Mouse (Mus musculus): Measurements from ENCODE around the gene Ube2e1. TPM values are rescaled to one million over a fixed set of nuclear protein-coding genes. Genes with fewer than 3 reads are reported as not detected.
A peak's percentile ranks its signal among the peaks of the same experiment; 100 is the strongest.

Ube2e1 gene
- polyA plus RNA-seq, 1 experiment from 2014 or later = 19.3 TPM

DNA sequence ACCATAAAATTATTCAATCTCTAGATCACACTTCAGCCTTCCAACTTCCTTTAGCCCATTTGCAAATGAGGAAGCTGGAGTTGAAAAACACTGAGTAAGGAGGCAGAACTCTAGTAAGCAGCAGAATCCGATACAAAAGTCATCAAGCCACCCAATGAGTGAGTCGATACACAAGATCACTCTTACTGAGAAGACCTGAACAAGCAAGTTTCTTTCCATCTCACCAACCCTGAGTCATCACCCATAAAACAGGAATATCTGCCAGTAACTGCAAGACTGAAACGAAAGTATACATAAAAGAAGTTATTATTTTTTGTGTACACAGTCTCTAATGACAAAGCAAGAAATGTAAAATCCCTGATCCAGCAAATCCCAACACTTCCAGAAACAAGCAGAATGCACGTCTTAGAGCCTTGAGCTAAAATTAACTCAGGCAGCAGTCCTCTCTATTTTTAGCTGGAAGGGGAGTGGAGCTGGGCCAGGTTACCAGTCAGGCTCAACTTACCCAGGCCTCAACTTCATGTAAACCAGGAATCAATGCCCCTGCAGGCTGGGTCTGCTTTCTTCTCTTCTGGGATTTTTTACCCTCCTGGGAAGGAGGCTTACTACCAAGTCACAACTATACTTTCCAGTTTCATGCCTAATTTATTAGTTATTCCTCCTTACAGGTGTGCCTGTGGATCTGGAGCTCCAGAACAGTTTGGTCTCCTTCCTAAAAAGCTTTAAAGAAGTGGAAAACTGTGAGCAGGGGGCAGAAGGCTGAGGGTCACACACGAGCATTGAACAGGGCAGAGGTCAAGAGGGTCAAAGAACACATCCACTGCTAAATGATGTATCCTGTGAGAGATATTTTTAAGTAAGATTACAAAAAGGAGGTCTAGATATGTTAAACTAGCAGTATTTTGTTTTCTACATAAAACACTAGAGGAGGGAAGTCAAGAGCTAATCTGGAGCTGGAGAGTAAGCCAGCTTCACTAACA, 97.4 kb downstream of the Ube2e1 start:
- H3K4me2 ChIP-seq (ENCODE audit: low read length) = peak overlapping the region; percentile 61
- peak overlapping the region; percentile 93 to 95 for H3K27ac ChIP-seq (replicated peaks in 1 of 2; ENCODE audit: control insufficient read depth in 1 of 2, insufficient read depth in 1 of 2, low read depth in 2 of 2, low read length in 2 of 2)
- no peaks in the 10 kb centered on the region for H3K36me3 ChIP-seq (ENCODE audit: control insufficient read depth, insufficient read depth, low read length)
- WGBS = 22% methylated on average over 5 of the region's 5 CpGs
- ATAC-seq (ENCODE audit: insufficient number of reproducible peaks, insufficient read depth, low FRiP score, low read depth) = no peak
- peak overlapping the region in 1 of 2 experiments; percentile 11; a peak in 1 of 4 replicates for H3K4me3 ChIP-seq (ENCODE audit: control insufficient read depth in 1 of 2, insufficient read depth in 1 of 2, low read depth in 1 of 2, low read length in 2 of 2)
- H3K4me1 ChIP-seq (ENCODE audit: control insufficient read depth in 2 of 2, insufficient read depth in 2 of 2, low read length in 2 of 2) = peaks cover 2 to 19% of the 10 kb centered on the region in 2 experiments; a peak in 3 of 4 replicates
- H3K27me3 ChIP-seq (ENCODE audit: control insufficient read depth, insufficient read depth, low read length) = no peaks in the 10 kb centered on the region
- H3K9me3 ChIP-seq (ENCODE audit: control insufficient read depth, low read length) = no peaks in the 10 kb centered on the region
- peak overlapping the region; percentile 58 for H3K9ac ChIP-seq (ENCODE audit: low read length)

DNA sequence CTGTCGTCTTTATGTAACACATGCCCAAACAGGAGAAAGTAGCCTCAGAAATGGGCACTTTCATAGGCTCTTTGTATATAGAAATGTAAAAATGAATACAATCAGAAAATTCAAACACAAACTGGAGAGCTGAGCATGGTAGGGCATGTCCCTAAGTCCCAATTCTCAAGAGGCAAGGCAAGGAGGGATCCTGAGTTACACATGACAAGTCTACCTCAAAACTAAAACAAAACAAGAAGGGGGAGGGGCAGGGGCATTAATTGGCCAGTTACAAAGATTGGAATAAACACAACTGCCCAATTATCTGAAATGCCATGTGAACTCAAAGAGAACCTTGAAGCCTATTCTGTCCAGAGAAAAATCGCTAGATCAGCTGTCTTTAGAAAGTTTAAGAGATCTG, 98.6 kb downstream of the Ube2e1 start:
- Histone ChIP-seq H3K36me3 (ENCODE audit: control insufficient read depth, insufficient read depth, low read length) (no peaks in the 10 kb centered on the region), H3K9me3 (ENCODE audit: control insufficient read depth, low read length) (no peaks in the 10 kb centered on the region), H3K9ac (ENCODE audit: low read length) (no peak overlapping the region), H3K27ac (replicated peaks in 1 of 2; ENCODE audit: control insufficient read depth in 1 of 2, insufficient read depth in 1 of 2, low read depth in 2 of 2, low read length in 2 of 2) (peak overlapping the region in 1 of 2 experiments; percentile 95; a peak in 1 of 4 replicates), H3K4me2 (ENCODE audit: low read length) (no peak overlapping the region; the same call in 1 of the 2 replicates), H3K27me3 (ENCODE audit: control insufficient read depth, insufficient read depth, low read length) (no peaks in the 10 kb centered on the region), H3K4me3 (ENCODE audit: control insufficient read depth in 1 of 2, insufficient read depth in 1 of 2, low read depth in 1 of 2, low read length in 2 of 2) (no peak overlapping the region), H3K4me1 (ENCODE audit: control insufficient read depth in 2 of 2, insufficient read depth in 2 of 2, low read length in 2 of 2) (peaks cover 2 to 19% of the 10 kb centered on the region in 2 experiments; a peak in 3 of 4 replicates)
- WGBS = 75% methylated on average over 2 of the region's 2 CpGs
- ATAC-seq (ENCODE audit: insufficient number of reproducible peaks, insufficient read depth, low FRiP score, low read depth) = no peak

Other genes with a start within 250 kb of the Ube2e1 start
- 17.1 and 17.6 TPM in 2 replicates for gene Nr1d2, start 92.7 kb downstream of the Ube2e1 start, polyA plus RNA-seq (2014; fragmentation: Nextera tagmentation; extraction: Ambion mirVana)
- gene Nkiras1, start 60.7 kb downstream of the Ube2e1 start, polyA plus RNA-seq (2014; fragmentation: Nextera tagmentation; extraction: Ambion mirVana) = 18.4 and 21.1 TPM in 2 replicates
- 311 and 327 TPM in 2 replicates for gene Rpl15, start 60.5 kb downstream of the Ube2e1 start, polyA plus RNA-seq (2014; fragmentation: Nextera tagmentation; extraction: Ambion mirVana)

Data from heart, embryonic 14.5 days (tissue).